Mouse (Mus musculus) forelimb bud, embryonic 11.5 days (tissue): ENCODE data around the gene Sar1b.

Experiments used
- DNase-seq: peaks from one replicate; pipeline ENCODE4 v3.0.0-alpha.2; 2012; ENCODE audit warnings: low read depth, low spot score

Gene Sar1b

DNA sequence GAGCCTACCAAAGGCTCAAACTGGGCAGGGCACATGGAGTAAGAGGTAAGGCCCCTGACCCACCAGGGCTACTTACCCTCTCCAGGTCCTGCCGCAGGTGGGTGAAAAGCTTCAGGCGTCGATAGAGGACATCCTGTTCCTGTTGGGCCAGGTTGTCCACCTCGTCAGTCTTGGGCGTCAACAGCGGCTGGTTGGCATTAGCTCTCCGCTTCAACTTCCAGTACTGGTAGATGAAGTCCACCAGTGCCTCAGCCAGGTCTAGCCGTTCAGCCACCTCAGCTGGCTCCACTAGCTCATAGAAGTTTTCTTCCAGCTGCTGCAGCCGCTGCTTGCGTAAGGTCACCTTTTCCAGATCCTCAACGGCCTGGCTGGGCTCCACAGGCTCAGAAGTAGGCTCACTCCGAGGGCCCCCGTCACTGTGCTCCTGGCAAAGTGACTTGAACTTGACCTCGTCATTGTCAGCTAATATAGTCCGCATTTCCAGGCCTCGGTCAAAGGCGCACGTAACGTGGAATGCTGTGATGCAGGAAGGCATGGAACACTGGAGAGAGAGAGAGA lies 61.5 kb downstream of the Sar1b start:
- no peak for DNase-seq

DNA sequence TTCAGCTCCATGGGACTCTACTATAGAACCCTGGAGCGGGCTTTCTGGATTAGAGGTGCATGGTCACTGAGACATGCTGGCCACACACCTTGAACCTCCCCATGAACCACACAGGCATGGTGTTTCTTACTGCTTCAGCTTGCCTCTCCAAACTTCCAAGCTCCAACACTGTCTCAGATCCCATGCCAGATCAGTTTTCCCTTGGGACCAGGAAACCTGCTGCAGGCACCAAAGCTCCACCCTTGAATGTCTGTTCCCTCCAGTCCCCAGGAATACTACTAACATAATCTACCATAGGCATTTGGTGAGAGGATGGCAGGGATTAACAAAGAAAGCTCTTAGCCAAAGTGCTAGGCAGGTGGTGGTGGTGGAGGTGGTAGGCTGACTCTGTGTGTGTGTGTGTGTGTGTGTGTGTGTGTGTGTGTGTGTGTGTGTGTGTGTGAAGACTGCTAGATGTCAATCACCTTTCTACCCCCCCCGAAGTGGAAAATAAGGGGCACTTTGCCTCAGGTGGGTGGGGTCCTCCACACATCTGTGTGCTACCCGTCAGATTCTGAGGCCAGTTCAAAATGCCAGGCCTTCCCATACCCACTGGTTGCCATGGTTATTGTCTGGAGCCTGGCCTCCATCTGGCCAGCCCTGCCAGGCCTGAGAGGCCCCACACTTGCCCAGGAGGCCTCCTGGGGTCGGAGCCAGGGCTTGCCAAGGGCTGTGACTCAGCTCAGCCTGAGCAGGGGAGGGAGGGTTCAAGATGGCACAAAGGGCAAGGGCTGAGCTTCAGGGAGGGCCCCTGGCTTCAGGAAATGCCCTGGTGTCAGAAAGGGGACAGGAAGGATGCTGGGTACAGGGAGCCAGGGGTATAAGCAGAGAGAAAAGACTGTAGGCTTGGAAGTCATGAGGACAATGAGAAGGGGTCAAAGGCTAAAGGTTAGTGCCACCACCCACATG lies 68.7 kb downstream of the Sar1b start:
- no peak for DNase-seq

DNA sequence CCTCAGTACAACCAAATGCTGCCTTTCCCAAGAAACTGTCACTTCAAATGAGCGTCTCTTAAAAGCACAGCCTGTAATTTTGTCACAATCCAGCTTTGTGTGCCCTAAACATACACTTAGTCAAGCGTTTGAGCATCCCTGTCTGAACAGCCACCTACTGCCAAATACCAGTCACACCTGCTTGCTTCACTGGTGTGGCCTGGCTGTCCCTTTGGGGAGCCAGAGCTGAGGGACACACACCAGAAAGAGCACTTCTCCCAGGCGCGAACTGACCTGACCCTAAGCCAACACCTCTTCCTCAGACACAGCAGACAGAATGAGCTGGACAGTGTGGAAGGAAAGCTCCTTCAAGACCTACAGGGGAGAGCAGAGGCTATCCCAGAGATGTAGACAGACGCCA lies 69.5 kb downstream of the Sar1b start:
- DNase-seq: no peak

DNA sequence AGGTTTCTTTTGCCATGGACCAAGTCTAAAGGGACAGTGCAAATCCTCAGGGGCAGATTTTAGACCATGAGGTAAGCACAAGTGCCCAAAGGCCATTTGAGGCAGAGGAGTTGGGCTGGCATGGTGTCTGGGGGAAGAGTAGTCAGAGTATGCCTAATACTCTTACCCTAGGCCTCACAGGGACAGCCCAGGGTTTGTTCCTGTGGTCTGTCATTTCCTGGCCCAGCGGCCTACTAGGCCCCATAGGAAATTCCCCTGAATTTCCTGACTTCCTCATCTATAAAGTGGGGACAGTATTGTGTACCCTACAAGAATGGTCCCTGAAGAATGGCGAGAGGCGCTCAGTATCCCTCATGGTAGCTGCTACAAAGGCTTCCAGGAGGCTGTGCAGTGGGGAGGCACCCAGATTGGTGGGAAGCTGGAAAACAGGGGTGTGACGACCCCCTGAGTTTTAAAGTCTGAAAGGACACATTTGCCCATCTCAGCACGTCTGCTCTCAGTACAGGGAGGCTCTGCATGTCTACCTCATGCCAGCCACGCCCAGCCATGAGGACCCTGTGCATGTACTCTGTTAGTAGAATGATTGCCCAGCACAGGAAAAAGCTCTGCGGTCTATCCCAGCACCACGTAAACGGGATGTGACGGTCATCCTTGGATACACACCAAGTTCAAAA lies 70.0 kb downstream of the Sar1b start:
- DNase-seq: no peak

DNA sequence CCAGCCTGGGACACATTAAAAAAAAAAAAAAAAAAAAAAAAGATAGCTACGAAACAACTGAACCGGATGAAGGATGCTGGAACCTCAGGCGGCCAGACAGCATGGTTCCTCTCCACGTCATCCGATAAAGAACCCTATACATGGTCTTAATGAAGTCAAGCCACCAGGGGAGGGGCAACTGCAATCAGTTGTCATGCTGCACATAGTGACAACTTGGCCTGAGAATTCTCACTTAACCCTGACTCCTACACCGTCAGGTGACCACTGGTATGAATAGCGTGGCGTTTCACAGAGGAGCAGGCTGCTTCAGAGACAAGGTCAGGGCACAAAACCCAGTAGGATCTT lies 70.6 kb downstream of the Sar1b start:
- DNase-seq: no peak

DNA sequence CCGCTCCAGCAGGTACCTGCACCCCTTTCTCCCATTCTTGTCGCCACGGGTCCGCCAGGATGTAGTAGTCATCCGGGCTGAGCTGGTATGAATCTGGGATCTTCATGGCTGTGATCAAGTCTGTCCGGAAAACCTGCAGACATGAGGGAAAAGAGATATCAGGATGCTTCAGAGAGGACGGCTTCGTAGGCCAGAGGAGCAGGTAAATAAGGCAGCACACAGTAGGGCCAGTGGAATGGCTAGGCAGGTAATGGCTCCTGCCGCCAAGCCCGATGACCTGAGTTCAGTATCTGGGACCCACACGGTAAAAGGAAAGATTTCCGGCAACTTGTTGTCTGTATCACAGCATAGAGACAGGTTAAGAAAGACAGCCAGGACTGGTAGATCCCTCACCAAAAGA lies 72.1 kb downstream of the Sar1b start:
- DNase-seq: no peak

DNA sequence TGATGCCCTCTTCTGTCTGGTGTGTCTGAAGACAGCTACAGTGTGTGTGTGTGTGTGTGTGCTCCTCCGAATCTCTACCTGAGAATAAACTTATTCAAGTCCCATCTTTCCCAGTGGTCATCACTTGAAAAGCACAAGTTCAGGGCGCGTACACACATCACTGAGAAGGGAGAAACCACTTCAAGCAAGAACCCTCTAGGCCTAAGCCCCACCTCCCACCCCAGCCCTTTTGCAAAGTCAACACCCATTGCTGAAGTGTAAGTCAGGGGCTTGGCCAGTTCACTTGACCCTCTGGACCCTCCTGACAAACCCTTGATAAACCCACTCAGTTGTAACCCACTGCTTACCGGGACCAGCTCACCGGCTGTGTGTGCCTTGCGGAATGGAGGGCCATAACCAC lies 73.0 kb downstream of the Sar1b start:
- DNase-seq: no peak

DNA sequence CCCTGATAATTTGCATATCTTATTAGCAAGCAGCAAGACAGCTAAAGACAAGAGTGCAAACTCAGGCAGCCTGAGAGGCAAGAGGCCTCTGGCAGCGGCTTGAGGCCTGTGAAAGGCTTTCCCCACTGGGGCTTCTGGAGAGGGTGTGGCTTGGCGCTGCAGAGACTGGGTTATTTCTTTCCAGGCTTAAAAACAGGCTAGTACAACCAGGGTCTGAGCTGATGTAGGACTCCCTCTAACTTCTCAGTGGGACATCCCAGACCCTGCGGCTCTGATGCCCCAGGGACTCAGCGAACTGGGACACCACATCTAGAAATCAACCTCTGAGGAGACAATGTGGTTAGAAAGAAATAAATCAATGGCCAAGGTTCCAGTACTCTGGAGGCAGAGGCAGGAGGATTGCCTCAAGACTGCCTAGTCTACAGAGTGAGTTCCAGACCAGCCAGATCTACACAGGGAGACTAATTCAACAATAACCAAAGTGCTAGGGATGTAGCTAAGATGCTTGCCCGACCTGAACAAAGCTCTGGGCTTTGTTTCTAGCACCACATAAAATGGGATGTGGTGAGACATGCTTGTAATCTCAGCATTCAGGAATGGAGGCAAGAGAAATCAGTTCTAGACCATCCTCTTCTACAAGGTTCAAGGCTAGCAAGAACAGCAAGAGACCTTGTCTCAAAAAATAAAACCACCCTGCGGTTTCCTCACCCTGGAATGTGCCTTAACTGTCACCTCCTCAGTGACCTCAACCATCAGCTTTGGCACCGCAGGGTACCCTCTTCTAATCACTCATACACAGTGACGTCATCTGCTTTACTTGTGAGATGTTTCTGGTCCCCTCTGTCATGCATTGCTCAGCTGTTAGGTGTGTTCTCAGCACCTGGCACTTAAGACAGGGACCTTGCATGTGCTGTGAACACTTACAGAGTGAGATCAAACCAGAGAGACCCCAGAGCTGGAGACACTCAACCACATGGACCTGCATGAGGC lies 74.0 kb downstream of the Sar1b start:
- DNase-seq: no peak

DNA sequence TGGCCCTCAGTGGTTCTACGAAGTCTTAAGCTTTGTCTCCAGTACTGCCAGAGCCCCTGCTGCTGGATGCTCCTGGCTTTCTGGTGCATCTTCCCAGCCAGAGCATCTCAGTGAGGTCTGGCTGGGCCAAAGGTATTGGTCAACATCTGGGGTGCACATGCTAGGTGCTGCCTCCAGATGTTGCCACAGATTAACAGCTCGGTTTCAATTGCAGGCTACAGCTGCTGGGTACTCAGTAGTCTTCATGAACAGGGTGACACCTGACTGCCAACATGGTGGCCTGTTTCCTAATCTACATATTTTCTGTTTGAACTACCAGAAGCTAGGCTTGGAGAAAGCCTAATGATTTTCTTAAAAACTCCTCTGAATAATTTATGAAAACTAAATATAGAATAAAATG lies 75.6 kb downstream of the Sar1b start:
- DNase-seq: no peak

DNA sequence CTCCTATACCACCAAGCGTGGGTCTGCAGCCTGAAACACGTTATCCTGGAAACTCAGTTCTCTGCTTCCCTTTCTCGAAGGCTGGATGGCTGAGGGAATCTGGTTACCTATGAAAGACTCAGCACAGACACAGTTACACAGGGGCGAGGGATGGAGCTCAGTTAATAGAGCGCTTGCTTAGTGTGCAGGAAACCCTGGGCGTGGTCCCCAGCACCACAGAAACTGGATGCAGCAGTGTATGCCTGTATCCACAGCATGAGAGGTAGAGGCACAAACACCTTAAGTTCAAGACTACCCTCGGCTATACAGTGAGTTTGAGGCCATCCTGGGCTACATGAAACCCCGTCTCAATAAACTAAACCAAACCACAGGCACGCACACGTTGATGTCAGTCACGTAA lies 76.5 kb downstream of the Sar1b start:
- DNase-seq: no peak

DNA sequence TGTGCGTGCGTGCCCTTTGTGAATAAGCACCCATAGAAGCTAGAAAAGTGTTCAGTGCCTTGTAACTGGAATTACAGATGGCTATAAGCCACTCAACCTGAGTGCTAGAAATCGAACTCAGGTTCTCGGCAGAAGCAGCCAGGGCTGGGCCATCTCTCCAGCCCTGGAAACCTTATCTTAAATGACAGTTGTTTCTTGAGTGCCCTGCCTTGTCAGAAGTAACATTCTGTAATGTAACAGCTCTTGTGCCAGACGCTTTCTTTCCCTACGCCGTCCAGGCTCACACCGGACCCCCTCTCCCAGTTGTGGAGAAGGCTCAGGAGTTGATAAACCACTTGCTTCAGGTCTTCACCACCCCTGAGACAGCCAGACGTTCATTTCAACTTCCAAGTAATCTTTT lies 77.2 kb downstream of the Sar1b start:
- no peak for DNase-seq

DNA sequence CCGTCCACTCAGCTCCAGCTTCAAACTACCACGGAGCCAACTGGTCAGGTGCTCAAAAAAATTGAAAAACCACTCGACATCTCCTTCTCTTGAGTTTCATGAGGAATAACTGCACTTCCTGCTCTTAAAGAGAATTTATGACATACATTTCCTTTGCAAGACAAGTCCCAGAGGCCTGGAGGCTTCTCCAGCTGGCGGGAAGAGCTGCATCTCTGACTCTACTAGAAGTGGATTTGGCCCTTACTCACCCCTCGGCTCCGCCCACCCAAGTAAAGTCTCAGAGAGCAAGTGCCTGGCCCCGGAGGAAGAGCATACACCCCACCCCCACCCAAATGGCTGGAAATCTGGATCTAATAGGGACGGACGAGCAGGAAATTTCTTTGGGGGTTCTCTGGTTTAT lies 77.7 kb downstream of the Sar1b start:
- DNase-seq: no peak
